Mouse (Mus musculus) G1E (cell line): ENCODE results near the gene Sdr16c6. TPM values are rescaled to one million over a fixed set of nuclear protein-coding genes. Genes with fewer than 3 reads are reported as not detected.

ENCODE experiments used
- ATAC-seq: 2 replicates; pipeline ENCODE4 v1.8.0; 2016; ENCODE audit warnings: mild to moderate bottlenecking; ENCODE audit not compliant: insufficient number of reproducible peaks, poor library complexity, low FRiP score, severe bottlenecking; ENCODE audit errors: extremely low read depth
- DNase-seq: peaks from one replicate; pipeline ENCODE4 v3.0.0; 2012; ENCODE audit warnings: low spot score
- H3K27me3 ChIP-seq: 2 replicates; pipeline ENCODE4 v1.6.1; 2012; ENCODE audit warnings: mild to moderate bottlenecking, low read length, inconsistent platforms; ENCODE audit not compliant: insufficient read depth
- H3K36me3 ChIP-seq: replicated peaks from 2 replicates; pipeline ENCODE3; 2012; ENCODE audit warnings: mild to moderate bottlenecking, inconsistent platforms
- H3K4me1 ChIP-seq: 2 replicates; pipeline ENCODE4 v1.6.1; 2012; ENCODE audit warnings: low read depth, low read length, inconsistent platforms, mixed read lengths; ENCODE audit not compliant: insufficient read depth
- H3K4me3 ChIP-seq: 2 replicates; pipeline ENCODE4 v1.5.1; 2012; ENCODE audit warnings: low read depth, mild to moderate bottlenecking, inconsistent platforms, low read length, moderate library complexity, mixed read lengths
- H3K9me3 ChIP-seq: replicated peaks from 2 replicates; pipeline ENCODE4 v1.6.1; 2012; ENCODE audit warnings: inconsistent platforms
- CTCF ChIP-seq: IDR thresholded peaks from 2 replicates; pipeline ENCODE4 v1.5.1; 2012; ENCODE audit warnings: low read depth, low read length, inconsistent platforms, mixed read lengths
- GATA1 ChIP-seq: IDR thresholded peaks from 2 replicates; pipeline ENCODE4 v1.6.1; 2012; ENCODE audit warnings: borderline replicate concordance, low read length, inconsistent platforms, mixed read lengths
- GATA2 ChIP-seq: IDR thresholded peaks from 2 replicates; pipeline ENCODE4 v1.6.1; 2012; ENCODE audit warnings: low read depth, low read length, inconsistent platforms, borderline replicate concordance
- POLR2AphosphoS5 ChIP-seq: IDR thresholded peaks from 2 replicates; pipeline ENCODE4 v1.6.1; 2012; ENCODE audit warnings: low read depth, low read length, inconsistent platforms; ENCODE audit not compliant: insufficient replicate concordance
- TAL1 ChIP-seq: conservative IDR thresholded peaks from 2 replicates; pipeline ENCODE4 v1.6.1; 2012; ENCODE audit warnings: low read depth, low read length, inconsistent platforms, mixed read lengths
- polyA plus RNA-seq: library from polyadenylated mRNA; stranded (reverse); fragments of >175 nt; gene quantifications from 2 replicates; pipeline ENCODE4 v1.2.3, GENCODE M21; 2012
- total RNA-seq, 2 experiments: library from RNA; stranded (forward) in 1 of 2; stranded (reverse) in 1 of 2; fragments of 200-1000 nt in 1 of 2; fragments of >200 nt in 1 of 2; fragmentation: Nextera tagmentation in 1 of 2; gene quantifications; 2 replicates each; pipeline ENCODE4 v1.2.3; 2014 to 2017

Sdr16c6 gene
- total RNA-seq (2014; fragmentation: Nextera tagmentation), result not detected in 2 replicates
- total RNA-seq (2017), result not detected in 2 replicates
- polyA plus RNA-seq, result not detected in 2 replicates

GRCm38 (mm10) chr4:4077372-4077771, at the start of gene Sdr16c6:
Sdr16c6 (minus strand) TSS chr4:4077522.
- ATAC-seq, result no peak
- Histone ChIP-seq H3K4me1 (no peaks in the 10 kb centered on the region), H3K4me3 (no peak within 1 kb of the TSS), H3K36me3 (no peaks in the 10 kb centered on the region), H3K27me3 (no peaks in the 10 kb centered on the region), H3K9me3 (no peaks in the 10 kb centered on the region)
- no peak for TF ChIP-seq TAL1
- TF ChIP-seq GATA1, result no peak
- no peak for TF ChIP-seq GATA2
- DNase-seq, result no peak

GRCm38 (mm10) chr4:4080180-4080579, 2.9 kb upstream of the Sdr16c6 start:
- Histone ChIP-seq H3K36me3 (no peaks in the 10 kb centered on the region), H3K4me1 (no peaks in the 10 kb centered on the region), H3K27me3 (no peaks in the 10 kb centered on the region), H3K9me3 (no peaks in the 10 kb centered on the region), H3K4me3 (no peak overlapping the region)
- DNase-seq (no peak), ATAC-seq (no peak)
- TF ChIP-seq TAL1 (no peak), POLR2AphosphoS5 (no peak), CTCF (no peak), GATA1 (no peak), GATA2 (no peak)

GRCm38 (mm10) chr4:4079132-4079531, 1.8 kb upstream of the Sdr16c6 start:
- Histone ChIP-seq H3K27me3 (no peaks in the 10 kb centered on the region), H3K9me3 (no peaks in the 10 kb centered on the region), H3K36me3 (no peaks in the 10 kb centered on the region), H3K4me3 (no peak overlapping the region), H3K4me1 (no peaks in the 10 kb centered on the region)
- ATAC-seq, result no peak
- DNase-seq, result no peak
- no peak for TF ChIP-seq TAL1
- TF ChIP-seq GATA1, result no peak
- TF ChIP-seq CTCF, result no peak
- TF ChIP-seq GATA2, result no peak
- no peak for TF ChIP-seq POLR2AphosphoS5

GRCm38 (mm10) chr4:4076001-4076400, 1.3 kb downstream of the Sdr16c6 start:
- Histone ChIP-seq H3K9me3 (no peaks in the 10 kb centered on the region), H3K36me3 (no peaks in the 10 kb centered on the region), H3K4me1 (no peaks in the 10 kb centered on the region), H3K27me3 (no peaks in the 10 kb centered on the region), H3K4me3 (no peak overlapping the region)
- no peak for ATAC-seq
- no peak for TF ChIP-seq TAL1
- no peak for TF ChIP-seq GATA2
- no peak for TF ChIP-seq CTCF
- TF ChIP-seq POLR2AphosphoS5, result no peak
- no peak for TF ChIP-seq GATA1
- DNase-seq, result no peak

Other genes with a start within 250 kb of the Sdr16c6 start
- gene Gm11808, start 103.9 kb downstream of the Sdr16c6 start, total RNA-seq (2014; fragmentation: Nextera tagmentation), result 1,039 and 1,308 TPM in 2 replicates
- 1,139 and 2,079 TPM in 2 replicates for gene Gm11808, start 103.9 kb downstream of the Sdr16c6 start, total RNA-seq (2017)
- gene Gm11808, start 103.9 kb downstream of the Sdr16c6 start, polyA plus RNA-seq, result 120 and 205 TPM in 2 replicates